Mouse (Mus musculus) G1E (cell line): ENCODE data around the gene Apbb1ip. TPM values are rescaled to one million over a fixed set of nuclear protein-coding genes. Genes with fewer than 3 reads are reported as not detected.

Source experiments
- ATAC-seq: 2 replicates; pipeline ENCODE4 v1.8.0; 2016; ENCODE audit warnings: mild to moderate bottlenecking; ENCODE audit not compliant: insufficient number of reproducible peaks, poor library complexity, low FRiP score, severe bottlenecking; ENCODE audit errors: extremely low read depth
- DNase-seq: peaks from one replicate; pipeline ENCODE4 v3.0.0; 2012; ENCODE audit warnings: low spot score
- H3K27me3 ChIP-seq: 2 replicates; pipeline ENCODE4 v1.6.1; 2012; ENCODE audit warnings: mild to moderate bottlenecking, low read length, inconsistent platforms; ENCODE audit not compliant: insufficient read depth
- H3K36me3 ChIP-seq: replicated peaks from 2 replicates; pipeline ENCODE3; 2012; ENCODE audit warnings: mild to moderate bottlenecking, inconsistent platforms
- H3K4me1 ChIP-seq: 2 replicates; pipeline ENCODE4 v1.6.1; 2012; ENCODE audit warnings: low read depth, low read length, inconsistent platforms, mixed read lengths; ENCODE audit not compliant: insufficient read depth
- H3K4me3 ChIP-seq: 2 replicates; pipeline ENCODE4 v1.5.1; 2012; ENCODE audit warnings: low read depth, mild to moderate bottlenecking, inconsistent platforms, low read length, moderate library complexity, mixed read lengths
- H3K9me3 ChIP-seq: replicated peaks from 2 replicates; pipeline ENCODE4 v1.6.1; 2012; ENCODE audit warnings: inconsistent platforms
- CTCF ChIP-seq: IDR thresholded peaks from 2 replicates; pipeline ENCODE4 v1.5.1; 2012; ENCODE audit warnings: low read depth, low read length, inconsistent platforms, mixed read lengths
- GATA1 ChIP-seq: IDR thresholded peaks from 2 replicates; pipeline ENCODE4 v1.6.1; 2012; ENCODE audit warnings: borderline replicate concordance, low read length, inconsistent platforms, mixed read lengths
- GATA2 ChIP-seq: IDR thresholded peaks from 2 replicates; pipeline ENCODE4 v1.6.1; 2012; ENCODE audit warnings: low read depth, low read length, inconsistent platforms, borderline replicate concordance
- POLR2AphosphoS5 ChIP-seq: IDR thresholded peaks from 2 replicates; pipeline ENCODE4 v1.6.1; 2012; ENCODE audit warnings: low read depth, low read length, inconsistent platforms; ENCODE audit not compliant: insufficient replicate concordance
- TAL1 ChIP-seq: conservative IDR thresholded peaks from 2 replicates; pipeline ENCODE4 v1.6.1; 2012; ENCODE audit warnings: low read depth, low read length, inconsistent platforms, mixed read lengths
- polyA plus RNA-seq: library from polyadenylated mRNA; stranded (reverse); fragments of >175 nt; gene quantifications from 2 replicates; pipeline ENCODE4 v1.2.3, GENCODE M21; 2012
- total RNA-seq, 2 experiments: library from RNA; stranded (forward) in 1 of 2; stranded (reverse) in 1 of 2; fragments of 200-1000 nt in 1 of 2; fragments of >200 nt in 1 of 2; fragmentation: Nextera tagmentation in 1 of 2; gene quantifications; 2 replicates each; pipeline ENCODE4 v1.2.3; 2014 to 2017

Apbb1ip gene
- total and polyA plus RNA-seq, 3 experiments = 13.6 to 87.0 (median 78.2) TPM

DNA sequence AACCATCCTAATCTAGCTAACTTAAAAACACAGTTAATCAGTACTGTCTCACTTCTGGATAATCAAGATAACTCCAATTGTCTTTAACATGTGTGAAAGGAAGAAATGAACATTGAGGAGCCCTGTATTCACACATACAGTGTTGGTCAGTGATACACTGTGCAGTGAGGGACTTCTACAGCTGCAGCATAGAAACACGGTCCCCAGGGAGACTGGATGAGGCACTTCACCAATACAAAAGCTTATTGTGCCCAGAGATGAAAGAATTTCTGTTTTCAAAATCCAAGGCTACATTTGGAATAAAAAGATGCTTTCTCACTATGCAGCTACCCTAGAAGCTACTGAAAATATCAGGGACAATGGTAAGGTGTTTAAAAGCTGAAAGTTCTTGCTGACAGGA, 7.0 kb downstream of the Apbb1ip start:
- DNase-seq = no peak
- Histone ChIP-seq H3K9me3 (no peaks in the 10 kb centered on the region), H3K4me1 (peaks cover 71% of the 10 kb centered on the region), H3K4me3 (no peak overlapping the region), H3K27me3 (no peaks in the 10 kb centered on the region), H3K36me3 (peaks cover 44% of the 10 kb centered on the region)
- no peak for ATAC-seq
- TF ChIP-seq GATA1 (no peak), GATA2 (no peak)

DNA sequence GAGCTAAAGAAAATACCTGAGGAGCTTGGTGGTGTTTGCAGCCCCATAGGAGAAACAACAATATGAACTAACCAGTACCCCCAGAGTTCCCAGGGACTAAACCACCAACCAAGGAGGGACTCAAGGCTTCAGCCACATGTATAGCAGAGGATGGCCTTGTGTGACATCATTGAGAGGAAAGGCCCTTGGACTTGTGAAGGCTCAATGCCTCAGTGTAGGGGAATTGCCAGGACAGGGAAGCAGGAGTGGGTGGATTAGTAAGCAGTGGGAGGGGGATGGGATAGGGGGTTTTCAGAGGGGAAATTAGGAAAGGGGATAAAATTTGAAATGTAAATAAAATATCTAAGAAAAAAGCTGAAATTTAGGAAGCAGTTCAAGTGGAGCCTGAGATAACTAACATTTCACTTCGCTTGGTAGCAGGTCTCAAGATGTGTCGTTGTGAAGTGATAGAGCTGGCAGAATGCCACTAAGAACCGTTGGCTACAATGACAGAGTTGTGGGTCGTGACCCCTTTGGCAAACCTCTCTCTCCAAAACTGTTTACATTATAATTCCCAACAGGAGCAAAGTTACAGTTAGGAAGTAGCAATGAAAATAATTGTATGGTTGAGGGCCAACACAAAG, 7.6 kb downstream of the Apbb1ip start:
- H3K9me3 ChIP-seq = no peaks in the 10 kb centered on the region
- DNase-seq (no peak), ATAC-seq (no peak)
- H3K4me3 ChIP-seq = peak overlapping the region; percentile 7; the same call in 1 of the 2 replicates
- peaks cover 74% of the 10 kb centered on the region for H3K4me1 ChIP-seq
- no peaks in the 10 kb centered on the region for H3K27me3 ChIP-seq
- H3K36me3 ChIP-seq = peaks cover 50% of the 10 kb centered on the region
- TF ChIP-seq TAL1 (no peak), GATA1 (no peak), POLR2AphosphoS5 (no peak), CTCF (no peak), GATA2 (no peak)

DNA sequence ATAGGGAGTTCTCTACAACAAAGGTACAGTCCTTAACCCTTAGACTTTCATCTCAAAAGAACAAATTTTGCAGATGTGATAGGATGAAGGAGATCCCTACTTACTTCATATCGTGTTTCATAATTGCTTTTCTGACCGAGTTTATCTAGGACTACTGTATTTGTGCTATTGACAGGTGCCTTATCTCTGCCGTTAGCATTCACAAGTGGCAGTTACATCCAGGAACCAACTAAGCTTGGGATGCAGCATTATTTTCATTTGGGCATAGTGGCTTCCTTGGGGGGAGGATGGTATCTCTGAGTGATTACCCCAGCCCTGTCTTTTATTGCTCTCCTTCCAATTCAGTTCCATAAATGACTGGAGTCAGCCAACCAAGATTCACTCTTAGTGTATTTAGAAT, 8.2 kb downstream of the Apbb1ip start:
- Histone ChIP-seq H3K27me3 (no peaks in the 10 kb centered on the region), H3K9me3 (no peaks in the 10 kb centered on the region), H3K4me1 (peaks cover 76% of the 10 kb centered on the region), H3K4me3 (peak overlapping the region; percentile 7; the same call in 1 of the 2 replicates), H3K36me3 (peaks cover 55% of the 10 kb centered on the region)
- ATAC-seq (peak; percentile 79), DNase-seq (no peak)
- TF ChIP-seq CTCF (no peak), GATA1 (no peak), POLR2AphosphoS5 (no peak), GATA2 (no peak), TAL1 (peak; percentile 78)

DNA sequence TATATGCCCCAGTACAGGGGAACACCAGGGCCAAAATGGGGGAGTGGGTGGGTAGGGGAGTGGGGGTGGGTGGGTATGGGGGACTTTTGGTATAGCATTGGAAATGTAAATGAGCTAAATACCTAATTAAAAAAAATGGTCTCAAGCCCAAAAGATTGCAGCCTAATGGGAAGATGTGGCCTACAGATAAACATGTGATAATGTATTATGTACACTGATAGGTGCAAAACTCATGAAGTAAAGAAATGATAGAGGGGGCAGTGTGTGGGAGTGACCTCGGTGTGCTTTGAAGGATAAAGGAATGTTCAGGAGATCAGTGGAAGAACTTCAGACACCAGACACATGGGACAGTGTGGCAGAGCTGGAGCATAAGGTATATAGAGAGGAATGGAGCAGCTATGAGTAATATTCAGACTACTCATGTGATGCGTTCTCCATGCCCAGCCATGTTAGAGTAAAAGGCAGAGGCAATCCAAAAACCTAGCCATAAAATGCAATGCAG, 9.3 kb downstream of the Apbb1ip start:
- no peak for DNase-seq
- Histone ChIP-seq H3K36me3 (peaks cover 59% of the 10 kb centered on the region), H3K9me3 (no peaks in the 10 kb centered on the region), H3K4me3 (no peak overlapping the region), H3K27me3 (no peaks in the 10 kb centered on the region), H3K4me1 (peaks cover 75% of the 10 kb centered on the region)
- 0 out of 2 replicates have a peak, but pooled peaks have one; percentile 3 for ATAC-seq
- TF ChIP-seq GATA2 (no peak), GATA1 (no peak), POLR2AphosphoS5 (no peak), TAL1 (no peak), CTCF (no peak)

DNA sequence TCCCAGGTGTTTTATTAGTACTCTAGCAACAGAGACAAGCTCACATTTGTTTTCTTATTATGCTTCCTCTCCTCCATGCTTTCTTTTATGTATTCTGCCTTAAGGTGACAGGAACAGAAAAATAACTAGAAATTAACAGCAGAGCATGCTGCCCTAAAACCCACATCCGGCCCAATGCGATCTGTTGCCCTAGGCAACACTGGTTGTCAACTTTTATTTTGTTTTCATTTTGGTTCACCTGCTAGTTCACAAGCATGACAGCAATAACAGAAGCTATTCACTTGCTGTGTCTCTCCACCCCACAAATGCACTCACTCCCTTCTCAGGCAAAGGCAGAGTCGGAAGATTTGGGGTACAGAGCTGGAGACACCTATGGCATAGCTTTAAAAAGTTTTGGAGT, 10.3 kb downstream of the Apbb1ip start:
- no peak overlapping the region for H3K4me3 ChIP-seq
- no peaks in the 10 kb centered on the region for H3K27me3 ChIP-seq
- H3K36me3 ChIP-seq = peaks cover 56% of the 10 kb centered on the region
- no peak for TF ChIP-seq GATA2
- no peak for TF ChIP-seq CTCF
- TF ChIP-seq GATA1 = no peak
- TF ChIP-seq POLR2AphosphoS5 = no peak
- no peak for TF ChIP-seq TAL1
- DNase-seq = no peak
- H3K4me1 ChIP-seq = peaks cover 69% of the 10 kb centered on the region
- no peaks in the 10 kb centered on the region for H3K9me3 ChIP-seq
- ATAC-seq = 0 out of 2 replicates have a peak, but pooled peaks have one; percentile 11

DNA sequence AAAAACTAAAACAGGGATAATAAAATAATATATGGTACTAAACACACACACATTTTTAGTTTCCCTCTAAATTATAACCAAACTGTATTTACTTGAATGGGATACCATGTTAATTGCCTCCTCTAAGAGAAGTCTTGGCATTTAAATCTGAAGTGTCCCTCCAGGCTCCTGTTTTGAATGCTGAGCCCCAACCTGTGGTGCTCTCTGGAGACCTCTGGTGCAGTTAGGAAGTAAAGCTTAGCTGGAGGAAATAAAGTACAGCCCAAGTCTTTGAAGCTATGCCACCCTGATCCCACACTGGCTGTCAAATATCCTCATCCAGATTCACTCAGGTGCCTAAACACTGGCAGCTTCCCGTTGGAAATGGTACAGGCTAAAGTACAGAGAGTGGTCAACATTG, 10.9 kb downstream of the Apbb1ip start:
- H3K27me3 ChIP-seq = no peaks in the 10 kb centered on the region
- DNase-seq = no peak
- no peak overlapping the region for H3K4me3 ChIP-seq
- no peaks in the 10 kb centered on the region for H3K9me3 ChIP-seq
- no peak for ATAC-seq
- peaks cover 56% of the 10 kb centered on the region for H3K36me3 ChIP-seq
- TF ChIP-seq GATA2 (no peak), GATA1 (no peak), CTCF (no peak), POLR2AphosphoS5 (no peak), TAL1 (no peak)
- H3K4me1 ChIP-seq = peaks cover 64% of the 10 kb centered on the region
